Mouse (Mus musculus): Measurements from ENCODE around the gene Hlx.

Gene Hlx

DNA sequence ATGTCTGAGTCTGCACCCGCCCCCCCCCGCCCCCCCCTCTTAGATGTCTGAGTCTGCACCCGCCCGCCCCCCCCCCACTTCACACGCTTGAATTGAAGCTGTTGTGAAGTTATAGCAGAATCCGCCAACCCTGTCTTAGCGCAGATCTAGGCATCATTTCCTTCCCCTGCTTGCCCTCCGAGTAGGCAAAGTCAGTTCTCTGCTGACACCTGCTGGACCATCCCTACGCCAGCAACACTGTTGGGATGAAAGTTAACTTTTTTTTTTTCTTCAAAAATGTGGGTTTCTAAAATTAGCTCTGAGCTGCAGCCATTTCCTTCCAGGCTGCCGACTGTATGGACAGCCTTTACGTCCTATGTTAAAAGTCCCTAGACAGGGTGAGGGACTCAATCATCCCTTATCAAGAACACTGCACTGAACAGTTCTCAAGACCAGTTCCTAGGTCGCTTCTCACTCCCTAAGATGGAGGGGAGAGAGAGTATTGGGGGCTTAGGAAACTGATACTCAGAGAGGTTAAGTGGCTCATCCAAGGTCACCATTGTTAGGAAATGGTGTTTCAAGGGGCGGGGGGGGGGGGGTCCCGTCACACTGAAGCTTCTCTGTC, 5.6 kb upstream of the Hlx start:
- DNase-seq (ENCODE audit: low read depth, low spot score) = peak; percentile 84

DNA sequence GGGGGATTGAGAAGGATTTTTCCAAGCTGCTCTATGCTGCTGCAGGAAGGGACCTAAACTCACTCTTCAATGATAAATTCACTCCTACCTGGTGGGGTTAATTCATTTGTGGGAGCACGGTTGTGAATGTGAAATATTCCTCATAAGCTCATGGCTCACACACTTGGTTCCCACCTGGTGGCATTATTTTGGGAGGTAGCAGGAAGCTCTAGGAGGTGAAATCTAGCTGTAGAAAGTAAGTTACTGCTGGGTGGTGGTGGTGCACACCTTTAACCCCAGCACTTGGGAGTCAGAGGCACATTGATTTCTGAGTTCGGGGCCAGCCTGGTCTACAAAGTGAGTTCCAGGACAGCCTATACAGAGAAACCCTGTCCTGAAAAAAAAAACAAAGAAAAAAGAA, 4.8 kb upstream of the Hlx start:
- no peaks in the 10 kb centered on the region; the same call in 1 of the 2 replicates for H3K27me3 ChIP-seq (ENCODE audit: control insufficient read depth, insufficient read depth, low read length, poor library complexity, severe bottlenecking)
- no peaks in the 10 kb centered on the region for H3K36me3 ChIP-seq (ENCODE audit: control insufficient read depth, insufficient read depth, low read length, poor library complexity, severe bottlenecking)
- no peak for DNase-seq (ENCODE audit: low read depth, low spot score)

More for the DNA sequence above, 5.6 kb upstream of the Hlx start:
- no peaks in the 10 kb centered on the region for H3K36me3 ChIP-seq (ENCODE audit: control insufficient read depth, insufficient read depth, low read length, poor library complexity, severe bottlenecking)
- no peaks in the 10 kb centered on the region; the same call in 1 of the 2 replicates for H3K27me3 ChIP-seq (ENCODE audit: control insufficient read depth, insufficient read depth, low read length, poor library complexity, severe bottlenecking)

GRCm38 (mm10) chr1:184736260-184736659, 3.8 kb upstream of the Hlx start:
- Histone ChIP-seq H3K36me3 (ENCODE audit: control insufficient read depth, insufficient read depth, low read length, poor library complexity, severe bottlenecking) (no peaks in the 10 kb centered on the region), H3K27me3 (ENCODE audit: control insufficient read depth, insufficient read depth, low read length, poor library complexity, severe bottlenecking) (no peaks in the 10 kb centered on the region; the same call in 1 of the 2 replicates)
- DNase-seq (ENCODE audit: low read depth, low spot score) = no peak

GRCm38 (mm10) chr1:184734991-184735920, 2.8 kb upstream of the Hlx start:
- DNase-seq (ENCODE audit: low read depth, low spot score) = peak; percentile 63
- no peaks in the 10 kb centered on the region for H3K36me3 ChIP-seq (ENCODE audit: control insufficient read depth, insufficient read depth, low read length, poor library complexity, severe bottlenecking)
- no peaks in the 10 kb centered on the region; the same call in 1 of the 2 replicates for H3K27me3 ChIP-seq (ENCODE audit: control insufficient read depth, insufficient read depth, low read length, poor library complexity, severe bottlenecking)

DNA sequence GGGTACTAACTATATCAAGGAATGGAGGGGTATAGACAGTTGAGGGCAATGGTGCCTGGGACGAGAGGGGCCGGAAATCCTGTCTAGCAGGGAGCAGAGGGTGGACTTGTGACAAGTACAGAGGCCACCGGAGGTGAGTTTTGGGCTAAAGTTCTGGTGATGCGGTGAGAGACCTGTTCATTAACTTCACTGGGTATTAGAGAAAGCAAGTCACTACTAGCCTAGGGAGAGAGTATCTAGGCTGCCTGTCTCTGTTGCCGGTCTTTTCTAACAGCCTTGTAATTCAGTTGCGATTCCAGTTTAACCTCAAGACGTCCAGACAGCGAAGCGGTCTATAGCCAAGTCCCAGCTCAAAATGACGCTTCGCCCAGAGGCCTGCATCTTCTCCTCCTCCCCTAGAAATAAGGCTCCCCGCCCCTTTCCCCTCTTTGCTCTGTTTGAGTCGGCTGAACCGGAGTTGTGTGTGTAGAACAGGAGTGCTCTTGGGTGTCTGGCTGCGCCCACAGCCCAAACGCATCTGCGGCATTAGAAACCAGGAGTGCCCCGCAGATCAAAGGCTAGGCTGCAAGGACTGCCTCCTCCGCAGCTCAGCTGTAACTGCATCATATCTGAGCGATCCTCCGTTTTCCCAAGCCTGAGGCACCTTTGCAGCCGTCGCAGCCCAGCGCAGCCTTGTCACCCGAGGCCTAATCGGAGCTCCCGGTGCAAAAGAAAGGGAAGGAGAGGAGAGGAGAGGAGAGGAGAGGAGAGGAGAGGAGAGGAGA, 1.8 kb upstream of the Hlx start:
- peak; percentile 39 for DNase-seq (ENCODE audit: low read depth, low spot score)
- Histone ChIP-seq H3K36me3 (ENCODE audit: control insufficient read depth, insufficient read depth, low read length, poor library complexity, severe bottlenecking) (no peaks in the 10 kb centered on the region), H3K27me3 (ENCODE audit: control insufficient read depth, insufficient read depth, low read length, poor library complexity, severe bottlenecking) (no peaks in the 10 kb centered on the region; the same call in 1 of the 2 replicates)

DNA sequence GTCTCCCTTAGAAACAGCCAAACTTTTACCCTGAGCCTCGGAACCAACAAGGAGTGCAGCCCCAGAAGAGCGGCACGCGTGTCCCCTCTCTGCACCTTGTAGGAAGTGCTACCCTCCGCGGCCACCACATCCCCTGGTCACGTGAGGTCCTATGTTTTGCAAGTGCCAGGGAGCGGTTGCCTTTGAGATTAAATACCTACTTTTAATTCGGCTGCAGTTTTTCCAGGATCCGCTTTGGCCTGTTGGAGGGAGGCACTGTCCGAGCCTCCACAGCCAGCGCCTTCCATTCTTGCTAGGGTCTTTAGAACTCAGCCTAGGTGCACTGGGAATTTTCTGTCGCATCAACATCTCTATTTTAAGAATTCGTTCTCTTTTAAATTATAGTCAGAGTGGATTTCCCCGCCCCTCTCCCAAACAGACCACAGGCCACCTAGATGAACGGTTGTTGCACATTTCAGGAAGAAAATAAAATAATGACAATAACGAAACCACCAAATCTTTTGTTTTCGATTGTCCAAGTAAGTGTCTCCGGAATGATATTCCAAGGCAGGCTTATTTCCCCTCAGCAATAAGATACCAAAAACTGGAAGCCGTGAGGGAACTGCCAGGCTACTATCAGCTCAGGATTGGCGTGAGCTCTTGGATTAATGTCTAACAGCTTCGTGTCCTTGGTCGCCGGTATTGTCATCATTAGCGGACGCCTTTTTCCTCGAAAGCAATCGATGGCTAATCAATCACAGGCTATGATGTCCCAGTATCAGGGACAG, 1.1 kb upstream of the Hlx start:
- Histone ChIP-seq H3K27me3 (ENCODE audit: control insufficient read depth, insufficient read depth, low read length, poor library complexity, severe bottlenecking) (no peaks in the 10 kb centered on the region; the same call in 1 of the 2 replicates), H3K36me3 (ENCODE audit: control insufficient read depth, insufficient read depth, low read length, poor library complexity, severe bottlenecking) (no peaks in the 10 kb centered on the region)
- DNase-seq (ENCODE audit: low read depth, low spot score) = peak; percentile 58

- no peaks in the 10 kb centered on the region for H3K36me3 ChIP-seq (ENCODE audit: control insufficient read depth, insufficient read depth, low read length, poor library complexity, severe bottlenecking)
- DNase-seq (ENCODE audit: low read depth, low spot score) = peak; percentile 59
- H3K27me3 ChIP-seq (ENCODE audit: control insufficient read depth, insufficient read depth, low read length, poor library complexity, severe bottlenecking) = no peaks in the 10 kb centered on the region; the same call in 1 of the 2 replicates
Observed at GRCm38 (mm10) chr1:184731644-184732545, 524 bp downstream of the Hlx start.

GRCm38 (mm10) chr1:184731091-184731640, 1.3 kb downstream of the Hlx start:
- no peak for DNase-seq (ENCODE audit: low read depth, low spot score)
- Histone ChIP-seq H3K36me3 (ENCODE audit: control insufficient read depth, insufficient read depth, low read length, poor library complexity, severe bottlenecking) (no peaks in the 10 kb centered on the region), H3K27me3 (ENCODE audit: control insufficient read depth, insufficient read depth, low read length, poor library complexity, severe bottlenecking) (no peaks in the 10 kb centered on the region; the same call in 1 of the 2 replicates)

DNA sequence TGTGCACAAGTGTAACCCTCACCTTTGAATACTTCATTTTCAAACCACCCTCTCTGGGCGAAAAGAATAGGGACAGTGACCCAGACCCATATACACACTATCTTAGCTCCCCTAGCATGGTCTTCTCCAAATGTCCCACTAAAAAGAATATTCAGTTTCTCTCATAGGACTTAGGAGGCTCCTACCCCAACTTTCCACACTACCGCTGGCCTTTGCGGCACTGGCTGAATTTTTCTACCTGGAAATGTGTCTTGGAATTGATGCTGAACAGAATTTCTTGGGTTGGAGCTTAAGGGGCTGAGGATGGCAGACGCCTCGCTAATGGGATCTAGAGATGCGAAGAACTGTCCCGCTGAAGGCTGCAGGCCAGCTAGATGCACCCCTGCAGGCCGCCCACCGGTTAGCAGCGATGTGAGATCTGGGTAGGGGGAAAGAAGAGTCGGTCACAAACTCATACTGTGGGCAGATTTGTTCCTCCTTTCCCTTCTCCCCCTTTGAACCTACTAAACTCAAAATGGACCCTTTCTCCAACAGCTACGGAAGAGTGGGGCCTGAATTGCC, 1.9 kb downstream of the Hlx start:
- Histone ChIP-seq H3K36me3 (ENCODE audit: control insufficient read depth, insufficient read depth, low read length, poor library complexity, severe bottlenecking) (no peaks in the 10 kb centered on the region), H3K27me3 (ENCODE audit: control insufficient read depth, insufficient read depth, low read length, poor library complexity, severe bottlenecking) (no peaks in the 10 kb centered on the region)
- DNase-seq (ENCODE audit: low read depth, low spot score) = no peak

DNA sequence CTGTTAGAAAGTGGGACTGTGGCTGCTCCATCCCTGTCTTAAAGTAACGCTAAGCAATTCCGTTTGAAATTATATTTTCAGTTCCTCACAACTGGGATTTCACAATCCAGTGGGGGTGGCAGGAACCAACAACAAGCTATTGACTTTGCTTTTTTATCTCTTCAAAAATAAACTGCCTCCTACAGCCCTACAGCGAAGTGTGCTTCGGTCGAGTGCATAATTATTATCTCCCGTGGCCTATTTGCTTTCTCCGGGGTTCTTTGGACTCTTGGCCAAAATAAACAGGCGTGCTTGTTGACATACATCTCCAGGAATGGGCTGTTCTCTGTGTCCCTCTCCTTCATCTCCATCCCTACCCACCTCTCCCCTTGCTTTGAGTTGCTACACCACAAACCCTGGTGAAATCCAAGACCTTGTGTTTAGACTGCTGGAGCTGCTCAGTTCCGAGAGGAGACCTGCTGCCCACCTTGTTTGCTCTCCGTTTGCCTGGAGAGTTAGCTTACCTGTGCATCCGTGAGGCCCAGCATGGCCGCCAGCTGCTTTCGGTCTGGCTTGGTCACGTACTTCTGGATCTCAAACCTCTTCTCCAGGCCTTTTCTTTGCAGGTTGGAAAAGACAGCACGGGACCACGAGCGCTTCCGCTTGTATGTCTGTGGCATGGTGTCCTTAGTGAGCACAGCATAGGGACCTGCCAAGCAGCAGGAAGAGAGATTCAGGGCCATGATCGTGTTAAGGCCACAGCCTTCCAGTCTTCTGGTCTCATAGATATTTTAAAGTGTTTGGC, 2.9 kb downstream of the Hlx start:
- Histone ChIP-seq H3K27me3 (ENCODE audit: control insufficient read depth, insufficient read depth, low read length, poor library complexity, severe bottlenecking) (no peaks in the 10 kb centered on the region), H3K36me3 (ENCODE audit: control insufficient read depth, insufficient read depth, low read length, poor library complexity, severe bottlenecking) (no peaks in the 10 kb centered on the region; the same call in 1 of the 2 replicates)
- no peak for DNase-seq (ENCODE audit: low read depth, low spot score)

GRCm38 (mm10) chr1:184728561-184729115, 3.8 kb downstream of the Hlx start:
- DNase-seq (ENCODE audit: low read depth, low spot score) = peak; percentile 32
- no peaks in the 10 kb centered on the region; the same call in 1 of the 2 replicates for H3K36me3 ChIP-seq (ENCODE audit: control insufficient read depth, insufficient read depth, low read length, poor library complexity, severe bottlenecking)
- H3K27me3 ChIP-seq (ENCODE audit: control insufficient read depth, insufficient read depth, low read length, poor library complexity, severe bottlenecking) = no peaks in the 10 kb centered on the region

All from splenic B cell, adult 2 months (primary cell).